Mouse (Mus musculus): ENCODE results near the gene Rpe. TPM values are rescaled to one million over a fixed set of nuclear protein-coding genes. Genes with fewer than 3 reads are reported as not detected.

The Rpe gene
- polyA plus RNA-seq, 2 experiments: 26.9 to 46.2 TPM

- no peaks in the 10 kb centered on the region for H3K27me3 ChIP-seq (ENCODE audit: control insufficient read depth, insufficient read depth, low read length)
- TF ChIP-seq POLR2A (IDR thresholded peaks at IDR 0.05; ENCODE audit: borderline replicate concordance, extremely low read depth, insufficient read depth, insufficient read length): no peak
- H3K9me3 ChIP-seq (ENCODE audit: control insufficient read depth, low read length): no peaks in the 10 kb centered on the region
- no peaks in the 10 kb centered on the region for H3K36me3 ChIP-seq (ENCODE audit: control insufficient read depth, insufficient read depth, low read length)
- no peaks in the 10 kb centered on the region for H3K4me1 ChIP-seq (ENCODE audit: control insufficient read depth, insufficient read depth, low read length)
- 81% methylated on average over 14 of the region's 14 CpGs for WGBS
- ATAC-seq (ENCODE audit: low FRiP score, low read depth) (no peak), DNase-seq (ENCODE audit: low spot score) (no peak)
- no peak overlapping the region for H3K27ac ChIP-seq (replicated peaks; ENCODE audit: low read depth, low read length)
- H3K4me2 ChIP-seq (replicated peaks; ENCODE audit: low read depth, low read length, severe bottlenecking): no peak overlapping the region
- no peak overlapping the region for H3K9ac ChIP-seq (ENCODE audit: low read depth, low read length, severe bottlenecking)
- H3K4me3 ChIP-seq (replicated peaks; ENCODE audit: low read length): no peak overlapping the region
These were observed 22.7 kb upstream of the Rpe start for GRCm38 (mm10) chr1:66677928-66678327.

DNA sequence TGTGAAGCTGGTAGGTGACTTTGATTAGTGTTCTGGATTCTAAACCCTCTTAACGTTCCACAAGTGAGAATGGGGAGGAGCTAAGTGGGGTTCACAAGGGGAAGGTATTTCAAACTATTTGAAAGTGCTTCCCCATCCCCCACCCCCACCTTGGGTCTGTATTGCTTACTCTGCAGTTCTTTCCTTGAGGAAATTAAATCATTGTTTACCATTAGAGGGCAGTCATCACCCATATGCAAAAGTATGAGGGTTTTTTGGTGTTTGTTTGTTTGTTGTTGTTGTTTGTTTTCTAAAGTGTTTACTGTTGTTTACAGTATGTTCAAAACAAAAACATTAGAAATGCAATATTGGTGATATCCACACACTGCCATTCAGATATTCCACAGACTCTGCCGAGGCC lies 22.0 kb upstream of the Rpe start:
- no peak for ATAC-seq (ENCODE audit: low FRiP score, low read depth)

GRCm38 (mm10) chr1:66682974-66683373 lies 17.7 kb upstream of the Rpe start:
- DNase-seq (ENCODE audit: low spot score) (no peak), ATAC-seq (ENCODE audit: low FRiP score, low read depth) (no peak)
- WGBS: 80% methylated on average over 5 of the region's 5 CpGs
- Histone ChIP-seq H3K4me1 (ENCODE audit: control insufficient read depth, insufficient read depth, low read length) (no peaks in the 10 kb centered on the region), H3K27me3 (ENCODE audit: control insufficient read depth, insufficient read depth, low read length) (no peaks in the 10 kb centered on the region), H3K36me3 (ENCODE audit: control insufficient read depth, insufficient read depth, low read length) (no peaks in the 10 kb centered on the region), H3K27ac (replicated peaks; ENCODE audit: low read depth, low read length) (no peak overlapping the region), H3K9me3 (ENCODE audit: control insufficient read depth, low read length) (no peaks in the 10 kb centered on the region), H3K9ac (ENCODE audit: low read depth, low read length, severe bottlenecking) (no peak overlapping the region), H3K4me2 (replicated peaks; ENCODE audit: low read depth, low read length, severe bottlenecking) (no peak overlapping the region), H3K4me3 (replicated peaks; ENCODE audit: low read length) (no peak overlapping the region)
- no peak for TF ChIP-seq POLR2A (IDR thresholded peaks at IDR 0.05; ENCODE audit: borderline replicate concordance, extremely low read depth, insufficient read depth, insufficient read length)

More for the DNA sequence above, 22.0 kb upstream of the Rpe start:
- no peaks in the 10 kb centered on the region for H3K27me3 ChIP-seq (ENCODE audit: control insufficient read depth, insufficient read depth, low read length)
- H3K4me2 ChIP-seq (replicated peaks; ENCODE audit: low read depth, low read length, severe bottlenecking): no peak overlapping the region
- no peaks in the 10 kb centered on the region for H3K4me1 ChIP-seq (ENCODE audit: control insufficient read depth, insufficient read depth, low read length)
- H3K27ac ChIP-seq (replicated peaks; ENCODE audit: low read depth, low read length): no peak overlapping the region
- TF ChIP-seq POLR2A (IDR thresholded peaks at IDR 0.05; ENCODE audit: borderline replicate concordance, extremely low read depth, insufficient read depth, insufficient read length): no peak
- no peak for DNase-seq (ENCODE audit: low spot score)
- no peaks in the 10 kb centered on the region for H3K36me3 ChIP-seq (ENCODE audit: control insufficient read depth, insufficient read depth, low read length)
- H3K9ac ChIP-seq (ENCODE audit: low read depth, low read length, severe bottlenecking): no peak overlapping the region
- no peak overlapping the region for H3K4me3 ChIP-seq (replicated peaks; ENCODE audit: low read length)
- H3K9me3 ChIP-seq (ENCODE audit: control insufficient read depth, low read length): no peaks in the 10 kb centered on the region
- WGBS: 28% methylated on average over 2 of the region's 2 CpGs

DNA sequence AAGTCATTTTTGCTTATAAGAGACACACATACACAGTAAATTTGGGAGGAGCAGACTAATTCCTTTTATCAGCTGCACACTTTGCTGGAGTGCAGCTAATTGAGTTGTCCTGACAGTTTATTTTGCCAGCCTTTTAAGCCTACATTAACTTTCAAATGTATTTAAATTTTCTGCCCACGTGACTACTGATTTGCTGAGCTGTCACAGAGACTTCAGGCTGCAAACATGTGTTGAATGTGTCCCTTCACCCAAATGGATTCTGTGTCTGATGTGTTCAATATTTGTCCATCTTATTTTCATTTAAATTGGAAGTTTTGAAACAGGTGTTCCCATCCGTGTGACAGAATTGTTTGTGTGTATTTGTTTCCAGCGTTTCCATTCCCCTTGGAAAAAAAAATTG lies 8.9 kb upstream of the Rpe start:
- ATAC-seq (ENCODE audit: low FRiP score, low read depth): no peak
- no peaks in the 10 kb centered on the region for H3K36me3 ChIP-seq (ENCODE audit: control insufficient read depth, insufficient read depth, low read length)
- WGBS: 65% methylated on average over 3 of the region's 3 CpGs
- H3K27ac ChIP-seq (replicated peaks; ENCODE audit: low read depth, low read length): no peak overlapping the region
- H3K9me3 ChIP-seq (ENCODE audit: control insufficient read depth, low read length): no peaks in the 10 kb centered on the region
- H3K27me3 ChIP-seq (ENCODE audit: control insufficient read depth, insufficient read depth, low read length): no peaks in the 10 kb centered on the region
- no peaks in the 10 kb centered on the region for H3K4me1 ChIP-seq (ENCODE audit: control insufficient read depth, insufficient read depth, low read length)
- DNase-seq (ENCODE audit: low spot score): no peak
- no peak for TF ChIP-seq POLR2A (IDR thresholded peaks at IDR 0.05; ENCODE audit: borderline replicate concordance, extremely low read depth, insufficient read depth, insufficient read length)
- no peak overlapping the region for H3K9ac ChIP-seq (ENCODE audit: low read depth, low read length, severe bottlenecking)
- no peak overlapping the region for H3K4me2 ChIP-seq (replicated peaks; ENCODE audit: low read depth, low read length, severe bottlenecking)
- no peak overlapping the region for H3K4me3 ChIP-seq (replicated peaks; ENCODE audit: low read length)

DNA sequence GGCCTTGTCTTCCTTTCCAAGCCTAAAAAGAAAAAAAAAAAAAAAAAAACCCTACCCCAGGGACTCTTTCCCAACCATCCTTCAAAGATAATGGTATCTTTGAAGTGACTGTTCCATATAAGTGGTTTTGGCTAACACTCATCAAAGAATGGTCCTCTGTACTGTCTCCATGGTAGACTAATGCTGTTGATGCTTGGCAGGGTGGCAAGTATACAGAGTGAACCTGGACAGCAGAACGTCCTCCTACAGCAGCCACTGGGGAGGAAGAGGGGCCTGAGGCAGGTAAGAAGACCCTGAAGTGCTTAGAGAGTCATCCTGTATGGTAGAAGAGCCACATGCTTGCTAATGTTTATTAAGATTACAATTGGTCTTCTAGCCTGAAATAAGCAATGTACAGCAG lies 8.3 kb upstream of the Rpe start:
- no peak for TF ChIP-seq POLR2A (IDR thresholded peaks at IDR 0.05; ENCODE audit: borderline replicate concordance, extremely low read depth, insufficient read depth, insufficient read length)
- H3K9ac ChIP-seq (ENCODE audit: low read depth, low read length, severe bottlenecking): no peak overlapping the region
- DNase-seq (ENCODE audit: low spot score) (no peak), ATAC-seq (ENCODE audit: low FRiP score, low read depth) (no peak)
- no peaks in the 10 kb centered on the region for H3K27me3 ChIP-seq (ENCODE audit: control insufficient read depth, insufficient read depth, low read length)
- no peak overlapping the region for H3K4me3 ChIP-seq (replicated peaks; ENCODE audit: low read length)
- H3K9me3 ChIP-seq (ENCODE audit: control insufficient read depth, low read length): no peaks in the 10 kb centered on the region
- no peaks in the 10 kb centered on the region for H3K4me1 ChIP-seq (ENCODE audit: control insufficient read depth, insufficient read depth, low read length)
- no peak overlapping the region for H3K4me2 ChIP-seq (replicated peaks; ENCODE audit: low read depth, low read length, severe bottlenecking)
- WGBS: 53% methylated on average over 1 of the region's 1 CpGs
- no peak overlapping the region for H3K27ac ChIP-seq (replicated peaks; ENCODE audit: low read depth, low read length)
- no peaks in the 10 kb centered on the region for H3K36me3 ChIP-seq (ENCODE audit: control insufficient read depth, insufficient read depth, low read length)

GRCm38 (mm10) chr1:66692780-66693392 lies 7.7 kb upstream of the Rpe start:
- ATAC-seq (ENCODE audit: low FRiP score, low read depth) (no peak), DNase-seq (ENCODE audit: low spot score) (no peak)
- H3K27ac ChIP-seq (replicated peaks; ENCODE audit: low read depth, low read length): no peak overlapping the region
- H3K9me3 ChIP-seq (ENCODE audit: control insufficient read depth, low read length): no peaks in the 10 kb centered on the region
- no peak overlapping the region for H3K9ac ChIP-seq (ENCODE audit: low read depth, low read length, severe bottlenecking)
- no peaks in the 10 kb centered on the region for H3K27me3 ChIP-seq (ENCODE audit: control insufficient read depth, insufficient read depth, low read length)
- H3K4me3 ChIP-seq (replicated peaks; ENCODE audit: low read length): no peak overlapping the region
- 82% methylated on average over 8 of the region's 8 CpGs for WGBS
- no peak overlapping the region for H3K4me2 ChIP-seq (replicated peaks; ENCODE audit: low read depth, low read length, severe bottlenecking)
- H3K4me1 ChIP-seq (ENCODE audit: control insufficient read depth, insufficient read depth, low read length): no peaks in the 10 kb centered on the region
- TF ChIP-seq POLR2A (IDR thresholded peaks at IDR 0.05; ENCODE audit: borderline replicate concordance, extremely low read depth, insufficient read depth, insufficient read length): no peak
- H3K36me3 ChIP-seq (ENCODE audit: control insufficient read depth, insufficient read depth, low read length): no peaks in the 10 kb centered on the region

Measured in limb, embryonic 14.5 days (tissue).